Mouse (Mus musculus): ENCODE data around the gene Gna14. TPM values are rescaled to one million over a fixed set of nuclear protein-coding genes. Genes with fewer than 3 reads are reported as not detected.

The Gna14 gene
- polyA plus RNA-seq, 1 experiment, result 8.6 TPM

DNA sequence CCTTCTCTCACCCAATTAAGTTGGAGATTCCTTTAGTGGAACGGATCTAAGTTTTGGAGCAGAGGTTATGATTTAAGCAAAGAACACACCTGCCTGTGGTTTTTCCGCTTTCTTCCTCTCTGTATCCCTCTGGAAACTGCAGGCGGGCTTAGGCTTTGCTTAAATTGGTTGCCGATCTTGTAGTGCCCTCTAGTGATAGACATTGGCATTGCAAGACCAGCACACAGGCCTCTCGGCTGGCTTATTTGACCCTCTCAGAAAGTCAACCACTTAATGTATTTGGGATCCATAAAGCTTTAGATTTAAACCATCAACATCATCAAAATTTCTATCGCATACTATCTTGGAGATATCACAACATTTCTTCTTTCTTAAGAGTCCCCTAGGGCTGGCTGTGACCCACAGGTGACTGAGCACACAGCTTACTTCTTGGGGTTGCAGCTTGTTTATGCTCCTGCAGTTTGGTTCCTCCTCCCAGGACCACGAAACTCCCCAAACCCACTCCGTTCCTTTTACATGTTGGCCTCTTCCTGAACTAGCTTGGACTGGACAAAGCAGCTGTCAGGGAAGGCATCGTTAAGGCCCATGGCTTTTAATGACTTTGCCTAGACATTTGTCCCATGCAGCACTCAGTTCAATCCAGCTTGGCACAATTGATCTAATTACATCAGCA is 163.9 kb downstream of the Gna14 start:
- peak; percentile 81 for DNase-seq
- 11% methylated on average over 9 of the region's 9 CpGs for WGBS
- TF ChIP-seq POLR2A (IDR thresholded peaks at IDR 0.05; ENCODE audit: low read depth, low read length), result no peak
- peak; percentile 95 for TF ChIP-seq CTCF (conservative IDR thresholded peaks at IDR 0.05; ENCODE audit: insufficient read depth, insufficient read length, low read depth, low read length)

DNA sequence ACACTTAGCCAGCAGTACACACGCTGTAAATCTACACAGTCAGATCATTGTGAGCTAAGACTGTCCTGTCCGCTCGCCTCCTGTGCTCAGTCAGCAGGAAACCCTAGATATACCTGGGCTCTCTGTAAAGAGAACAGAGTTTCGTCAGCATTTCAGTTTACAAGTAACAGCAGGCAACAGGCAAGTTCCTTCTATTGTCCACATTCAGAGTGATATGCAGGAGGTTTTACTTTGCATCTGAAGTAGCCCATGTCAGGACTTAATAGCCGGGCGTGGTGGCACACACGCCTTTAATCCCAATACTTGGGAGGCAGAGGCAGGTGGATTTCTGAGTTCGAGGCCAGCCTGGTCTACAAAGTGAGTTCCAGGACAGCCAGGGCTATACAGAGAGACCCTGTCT is 166.5 kb downstream of the Gna14 start:
- TF ChIP-seq POLR2A (IDR thresholded peaks at IDR 0.05; ENCODE audit: low read depth, low read length), result no peak
- no peak for TF ChIP-seq CTCF (conservative IDR thresholded peaks at IDR 0.05; ENCODE audit: insufficient read depth, insufficient read length, low read depth, low read length)
- WGBS, result 84% methylated on average over 8 of the region's 8 CpGs
- H3K4me3 ChIP-seq (ENCODE audit: insufficient read depth, low read depth, low read length), result no peak overlapping the region
- H3K4me1 ChIP-seq (ENCODE audit: control insufficient read depth, insufficient read depth, low read length), result no peaks in the 10 kb centered on the region
- H3K27me3 ChIP-seq (replicated peaks; ENCODE audit: control insufficient read depth, insufficient read depth, low read length), result no peaks in the 10 kb centered on the region
- DNase-seq, result no peak
- no peak overlapping the region for H3K27ac ChIP-seq (ENCODE audit: insufficient read depth, low read depth, low read length)
- no peaks in the 10 kb centered on the region for H3K36me3 ChIP-seq (ENCODE audit: control insufficient read depth, insufficient read depth, low read length)

More for the DNA sequence above, 163.9 kb downstream of the Gna14 start:
- Histone ChIP-seq H3K27me3 (replicated peaks; ENCODE audit: control insufficient read depth, insufficient read depth, low read length) (no peaks in the 10 kb centered on the region), H3K4me3 (ENCODE audit: insufficient read depth, low read depth, low read length) (no peak overlapping the region), H3K4me1 (ENCODE audit: control insufficient read depth, insufficient read depth, low read length) (no peaks in the 10 kb centered on the region), H3K36me3 (ENCODE audit: control insufficient read depth, insufficient read depth, low read length) (no peaks in the 10 kb centered on the region), H3K27ac (ENCODE audit: insufficient read depth, low read depth, low read length) (no peak overlapping the region)

- no peak for TF ChIP-seq CTCF (conservative IDR thresholded peaks at IDR 0.05; ENCODE audit: insufficient read depth, insufficient read length, low read depth, low read length)
- TF ChIP-seq POLR2A (IDR thresholded peaks at IDR 0.05; ENCODE audit: low read depth, low read length), result no peak
- H3K4me3 ChIP-seq (ENCODE audit: insufficient read depth, low read depth, low read length), result no peak overlapping the region
- H3K4me1 ChIP-seq (ENCODE audit: control insufficient read depth, insufficient read depth, low read length), result no peaks in the 10 kb centered on the region
- no peak for DNase-seq
- no peaks in the 10 kb centered on the region for H3K27me3 ChIP-seq (replicated peaks; ENCODE audit: control insufficient read depth, insufficient read depth, low read length)
- H3K36me3 ChIP-seq (ENCODE audit: control insufficient read depth, insufficient read depth, low read length), result no peaks in the 10 kb centered on the region; the same call in 1 of the 2 replicates
- 82% methylated on average over 6 of the region's 6 CpGs for WGBS
- no peak overlapping the region for H3K27ac ChIP-seq (ENCODE audit: insufficient read depth, low read depth, low read length)
These were observed 172.1 kb downstream of the Gna14 start for GRCm38 (mm10) chr19:16607634-16608033.

GRCm38 (mm10) chr19:16623154-16623553 is 187.6 kb downstream of the Gna14 start:
- Histone ChIP-seq H3K27ac (ENCODE audit: insufficient read depth, low read depth, low read length) (no peak overlapping the region), H3K36me3 (ENCODE audit: control insufficient read depth, insufficient read depth, low read length) (peaks cover 3% of the 10 kb centered on the region), H3K4me3 (ENCODE audit: insufficient read depth, low read depth, low read length) (no peak overlapping the region), H3K27me3 (replicated peaks; ENCODE audit: control insufficient read depth, insufficient read depth, low read length) (no peaks in the 10 kb centered on the region), H3K4me1 (ENCODE audit: control insufficient read depth, insufficient read depth, low read length) (peaks cover 3% of the 10 kb centered on the region; the same call in 1 of the 2 replicates)
- TF ChIP-seq CTCF (conservative IDR thresholded peaks at IDR 0.05; ENCODE audit: insufficient read depth, insufficient read length, low read depth, low read length), result no peak
- TF ChIP-seq POLR2A (IDR thresholded peaks at IDR 0.05; ENCODE audit: low read depth, low read length), result no peak
- no peak for DNase-seq
- 84% methylated on average over 4 of the region's 4 CpGs for WGBS

DNA sequence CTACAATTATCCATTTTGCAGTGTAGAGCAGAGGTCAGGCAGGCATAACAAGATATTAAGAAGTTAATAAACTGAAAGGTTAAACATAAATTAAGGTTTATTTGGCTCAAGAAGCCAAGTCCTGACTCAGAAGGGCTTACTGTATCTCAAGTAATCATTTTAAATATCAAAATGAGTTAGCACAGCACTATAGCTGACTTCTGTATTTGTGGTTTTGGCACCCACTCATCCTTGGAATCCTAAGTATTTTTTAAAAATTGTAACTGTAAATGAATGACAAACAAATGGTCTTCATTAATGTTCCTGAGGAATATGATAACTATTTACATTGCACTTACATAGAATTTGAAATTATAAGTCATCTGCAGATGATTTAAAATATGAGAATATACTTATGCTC is 189.4 kb downstream of the Gna14 start:
- no peak for DNase-seq
- no peak for TF ChIP-seq CTCF (conservative IDR thresholded peaks at IDR 0.05; ENCODE audit: insufficient read depth, insufficient read length, low read depth, low read length)
- TF ChIP-seq POLR2A (IDR thresholded peaks at IDR 0.05; ENCODE audit: low read depth, low read length), result no peak
- H3K27ac ChIP-seq (ENCODE audit: insufficient read depth, low read depth, low read length), result no peak overlapping the region
- peaks cover 3% of the 10 kb centered on the region; the same call in 1 of the 2 replicates for H3K4me1 ChIP-seq (ENCODE audit: control insufficient read depth, insufficient read depth, low read length)
- peaks cover 1% of the 10 kb centered on the region; the same call in 1 of the 2 replicates for H3K36me3 ChIP-seq (ENCODE audit: control insufficient read depth, insufficient read depth, low read length)
- H3K4me3 ChIP-seq (ENCODE audit: insufficient read depth, low read depth, low read length), result no peak overlapping the region
- no peaks in the 10 kb centered on the region for H3K27me3 ChIP-seq (replicated peaks; ENCODE audit: control insufficient read depth, insufficient read depth, low read length)

- Histone ChIP-seq H3K27ac (ENCODE audit: insufficient read depth, low read depth, low read length) (no peak overlapping the region), H3K4me3 (ENCODE audit: insufficient read depth, low read depth, low read length) (no peak overlapping the region), H3K4me1 (ENCODE audit: control insufficient read depth, insufficient read depth, low read length) (peaks cover 3% of the 10 kb centered on the region; the same call in 1 of the 2 replicates), H3K27me3 (replicated peaks; ENCODE audit: control insufficient read depth, insufficient read depth, low read length) (no peaks in the 10 kb centered on the region), H3K36me3 (ENCODE audit: control insufficient read depth, insufficient read depth, low read length) (peaks cover 1% of the 10 kb centered on the region; the same call in 1 of the 2 replicates)
- peak; percentile 8 for DNase-seq
- WGBS, result 38% methylated on average over 14 of the region's 14 CpGs
- TF ChIP-seq POLR2A (IDR thresholded peaks at IDR 0.05; ENCODE audit: low read depth, low read length), result no peak
- TF ChIP-seq CTCF (conservative IDR thresholded peaks at IDR 0.05; ENCODE audit: insufficient read depth, insufficient read length, low read depth, low read length), result no peak
These were observed 190.2 kb downstream of the Gna14 start for GRCm38 (mm10) chr19:16625610-16626395.
